Mouse (Mus musculus): ENCODE measurements around the gene Gckr.
A peak's percentile ranks its signal among the peaks of the same experiment; 100 is the strongest.

Gene Gckr

GRCm38 (mm10) chr5:31297047-31297757, at the start of gene Gckr:
Gene Gckr (plus strand): TSS chr5:31297443.
- DNase-seq: no peak

- no peak for DNase-seq
These were observed 46.5 kb upstream of the Gckr start for GRCm38 (mm10) chr5:31250716-31251115.

- peak; percentile 22 to 42 for DNase-seq
These were observed 45.6 kb upstream of the Gckr start, which contains the start of gene Krtcap3 for GRCm38 (mm10) chr5:31251541-31252101. Gene Krtcap3 (plus strand): TSS chr5:31251691.

GRCm38 (mm10) chr5:31252151-31252550, 45.1 kb upstream of the Gckr start:
- DNase-seq: no peak

- no peak for DNase-seq
These were observed 44.3 kb upstream of the Gckr start for GRCm38 (mm10) chr5:31252795-31253545.

GRCm38 (mm10) chr5:31253806-31254205, 43.4 kb upstream of the Gckr start:
- DNase-seq: no peak

GRCm38 (mm10) chr5:31254452-31254851, 42.8 kb upstream of the Gckr start:
- no peak for DNase-seq

GRCm38 (mm10) chr5:31254901-31255300, 42.3 kb upstream of the Gckr start:
- no peak for DNase-seq

GRCm38 (mm10) chr5:31255381-31255780, 41.9 kb upstream of the Gckr start:
- DNase-seq: no peak

- DNase-seq: no peak
These were observed 41.3 kb upstream of the Gckr start for GRCm38 (mm10) chr5:31255971-31256370.

GRCm38 (mm10) chr5:31257616-31258015, 39.6 kb upstream of the Gckr start:
- no peak for DNase-seq

- peak; percentile 38 to 54 for DNase-seq
These were observed 31.1 kb upstream of the Gckr start for GRCm38 (mm10) chr5:31266101-31266500.

GRCm38 (mm10) chr5:31267686-31268085, 29.6 kb upstream of the Gckr start:
- DNase-seq: no peak

GRCm38 (mm10) chr5:31273018-31273417, 24.2 kb upstream of the Gckr start:
- DNase-seq: no peak

GRCm38 (mm10) chr5:31279245-31279988, 17.8 kb upstream of the Gckr start:
- no peak for DNase-seq

- no peak for DNase-seq
These were observed 9.0 kb upstream of the Gckr start for GRCm38 (mm10) chr5:31288225-31288624.

- no peak for DNase-seq
These were observed 8.6 kb upstream of the Gckr start for GRCm38 (mm10) chr5:31288655-31289054.

GRCm38 (mm10) chr5:31289626-31290230, 7.5 kb upstream of the Gckr start:
- DNase-seq: no peak

GRCm38 (mm10) chr5:31290521-31291360, 6.5 kb upstream of the Gckr start, which contains the start of gene Ift172:
Gene Ift172 (minus strand): TSS chr5:31291116.
- DNase-seq: peak; percentile 96 to 98

GRCm38 (mm10) chr5:31291361-31291688, 5.9 kb upstream of the Gckr start:
- no peak for DNase-seq

- peak; percentile 25 to 43 for DNase-seq
These were observed 2.2 kb upstream of the Gckr start for GRCm38 (mm10) chr5:31294964-31295605.
